Mouse (Mus musculus) kidney, postnatal 25 days (tissue): ENCODE data around the gene Acot3.

Experiments
- DNase-seq, 2 experiments: peaks; one replicate each; pipeline ENCODE4 v3.0.0; 2021; ENCODE audit warnings: mixed read lengths in 2 of 2

Acot3 gene

DNA sequence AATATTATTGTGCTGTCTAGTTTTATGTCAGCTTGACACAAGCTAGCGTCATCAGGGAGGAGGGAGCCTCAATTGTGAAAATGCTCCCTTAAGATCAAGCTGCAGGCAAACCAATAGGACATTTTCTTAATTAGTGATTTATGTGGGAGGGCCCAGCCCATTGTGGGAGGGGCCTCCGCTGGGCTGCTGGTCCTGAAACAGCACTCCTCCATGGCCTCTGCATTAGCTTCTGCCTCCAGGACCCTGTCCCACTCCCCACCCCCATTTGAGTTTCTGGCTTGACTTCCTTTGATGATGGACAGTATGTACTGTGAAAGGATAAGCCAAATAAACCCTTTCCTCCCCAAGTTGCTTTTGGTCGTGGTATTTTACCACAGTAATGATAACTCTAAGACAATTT is 55.1 kb downstream of the Acot3 start:
- no peak for DNase-seq

DNA sequence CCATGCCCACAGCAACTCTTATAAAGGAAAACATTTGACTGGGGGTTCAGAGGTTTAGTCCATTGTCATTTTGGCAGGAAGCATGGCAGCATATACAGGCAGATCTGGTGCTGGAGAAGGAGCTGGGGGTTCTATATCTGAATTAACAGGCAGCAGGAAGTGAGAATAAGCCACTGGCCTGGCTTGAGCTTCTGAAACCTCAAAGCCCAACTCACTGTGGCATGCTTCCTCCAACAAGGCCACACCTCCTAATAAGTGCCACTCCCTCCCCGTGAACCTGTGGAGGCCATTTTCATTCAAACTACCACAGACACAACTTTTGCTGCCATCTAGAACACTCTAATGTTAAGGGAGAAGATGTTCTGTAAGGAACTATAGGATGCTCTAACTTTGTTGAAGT is 55.7 kb downstream of the Acot3 start:
- no peak for DNase-seq

DNA sequence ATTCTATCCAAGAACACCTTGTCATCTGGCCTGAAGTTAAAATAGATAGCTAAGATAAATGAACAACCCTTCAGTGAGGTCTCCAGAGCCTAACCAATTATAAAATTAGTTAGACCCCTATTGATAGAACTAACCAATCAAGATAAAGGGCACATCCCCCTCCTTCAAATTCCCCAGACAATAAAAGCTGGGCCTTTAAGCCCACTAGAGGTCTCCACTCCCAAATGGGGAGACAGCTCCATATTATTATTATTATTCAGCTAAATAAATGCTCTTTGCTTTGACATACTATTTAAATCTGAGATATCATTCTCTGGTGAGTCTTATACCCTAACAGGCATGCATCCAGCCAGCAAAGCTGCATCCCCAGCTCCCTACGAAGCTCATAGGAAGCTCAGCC is 58.0 kb downstream of the Acot3 start:
- DNase-seq: no peak
